Mouse (Mus musculus): ENCODE results near the gene Nfam1. TPM values are rescaled to one million over a fixed set of nuclear protein-coding genes. Genes with fewer than 3 reads are reported as not detected.

Gene Nfam1
- total RNA-seq, 2 experiments from 2014 or later: 2.2 to 2.4 TPM

GRCm38 (mm10) chr15:83042655-83043361, 9.7 kb upstream of the Nfam1 start:
- intact Hi-C loops (cut with DNase I): no loop called here
- no peak for DNase-seq

GRCm38 (mm10) chr15:83040156-83040555, 7.0 kb upstream of the Nfam1 start:
- DNase-seq: no peak
- intact Hi-C loops (cut with DNase I): no loop called here

- DNase-seq: no peak
- intact Hi-C loops (cut with DNase I): loop anchor here (5.0 kb wide), 3 partner anchors 73 to 168 kb away; no protein-coding TSS in a partner anchor
Measured at GRCm38 (mm10) chr15:83038812-83039211, 5.7 kb upstream of the Nfam1 start.

- DNase-seq: peak; percentile 94 to 96
Measured at GRCm38 (mm10) chr15:83037755-83038483, 4.8 kb upstream of the Nfam1 start.

GRCm38 (mm10) chr15:83036900-83037519, 3.9 kb upstream of the Nfam1 start:
- DNase-seq: peak; percentile 59 to 69
- intact Hi-C loops (cut with DNase I): loop anchor here (1.0 to 5.0 kb wide), 5 partner anchors 75 to 232 kb away; no protein-coding TSS in a partner anchor

More at GRCm38 (mm10) chr15:83037755-83038483, 4.8 kb upstream of the Nfam1 start:
- intact Hi-C loops (cut with DNase I): loop anchor here (1.0 to 5.0 kb wide), 5 partner anchors 74 to 233 kb away; no protein-coding TSS in a partner anchor

- intact Hi-C loops (cut with DNase I): loop anchor here (2.0 to 5.0 kb wide), 4 partner anchors 76 to 231 kb away; no protein-coding TSS in a partner anchor
- DNase-seq: no peak
Measured at GRCm38 (mm10) chr15:83036089-83036488, 3.0 kb upstream of the Nfam1 start.

- intact Hi-C loops (cut with DNase I): loop anchor here (5.0 kb wide), 1 partner anchor 112 kb away; no protein-coding TSS in a partner anchor
- DNase-seq: no peak
Measured at GRCm38 (mm10) chr15:83034275-83034977, 1.3 kb upstream of the Nfam1 start.

- DNase-seq: no peak
- intact Hi-C loops (cut with DNase I): loop anchor here (5.0 kb wide), 1 partner anchor 109 kb away; no protein-coding TSS in a partner anchor
Measured at GRCm38 (mm10) chr15:83030884-83031283, 2.2 kb downstream of the Nfam1 start.

- DNase-seq: no peak
- intact Hi-C loops (cut with DNase I): loop anchor here (5.0 kb wide), 1 partner anchor 108 kb away; no protein-coding TSS in a partner anchor
Measured at GRCm38 (mm10) chr15:83029725-83030718, 3.1 kb downstream of the Nfam1 start.

- no peak for DNase-seq
- intact Hi-C loops (cut with DNase I): no loop called here
Measured at GRCm38 (mm10) chr15:83026129-83026528, 7.0 kb downstream of the Nfam1 start.

GRCm38 (mm10) chr15:83025041-83025760, 7.9 kb downstream of the Nfam1 start:
- DNase-seq: peak; percentile 26 to 46

GRCm38 (mm10) chr15:83022947-83023346, 10.2 kb downstream of the Nfam1 start:
- intact Hi-C loops (cut with DNase I): no loop called here
- DNase-seq: no peak

More at GRCm38 (mm10) chr15:83025041-83025760, 7.9 kb downstream of the Nfam1 start:
- intact Hi-C loops (cut with DNase I): no loop called here

GRCm38 (mm10) chr15:83010990-83011664, 22.0 kb downstream of the Nfam1 start:
- DNase-seq: peak; percentile 48 to 61
- intact Hi-C loops (cut with DNase I): no loop called here

- intact Hi-C loops (cut with DNase I): no loop called here
- no peak for DNase-seq
Measured at GRCm38 (mm10) chr15:83010423-83010822, 22.7 kb downstream of the Nfam1 start.

GRCm38 (mm10) chr15:83009532-83009931, 23.6 kb downstream of the Nfam1 start:
- DNase-seq: peak in 1 of 2 experiments; percentile 14
- intact Hi-C loops (cut with DNase I): no loop called here

- DNase-seq: no peak
- intact Hi-C loops (cut with DNase I): no loop called here
Measured at GRCm38 (mm10) chr15:83008761-83009423, 24.2 kb downstream of the Nfam1 start.

GRCm38 (mm10) chr15:83007346-83007920, 25.7 kb downstream of the Nfam1 start:
- no peak for DNase-seq

More at GRCm38 (mm10) chr15:83007346-83007920, 25.7 kb downstream of the Nfam1 start:
- intact Hi-C loops (cut with DNase I): no loop called here

Measured in heart, postnatal 14 days (tissue).